Mouse (Mus musculus) stomach, postnatal 0 days (tissue): ENCODE measurements around the gene Arhgap10.

Experiments used
- CTCF ChIP-seq: IDR thresholded peaks from 2 replicates; pipeline ENCODE4 v1.5.1; 2016; ENCODE audit warnings: antibody characterized with exemption, low read depth, mild to moderate bottlenecking, moderate library complexity
- EP300 ChIP-seq: optimal IDR thresholded peaks from 2 replicates; pipeline ENCODE3; 2016; ENCODE audit warnings: antibody characterized with exemption

DNA sequence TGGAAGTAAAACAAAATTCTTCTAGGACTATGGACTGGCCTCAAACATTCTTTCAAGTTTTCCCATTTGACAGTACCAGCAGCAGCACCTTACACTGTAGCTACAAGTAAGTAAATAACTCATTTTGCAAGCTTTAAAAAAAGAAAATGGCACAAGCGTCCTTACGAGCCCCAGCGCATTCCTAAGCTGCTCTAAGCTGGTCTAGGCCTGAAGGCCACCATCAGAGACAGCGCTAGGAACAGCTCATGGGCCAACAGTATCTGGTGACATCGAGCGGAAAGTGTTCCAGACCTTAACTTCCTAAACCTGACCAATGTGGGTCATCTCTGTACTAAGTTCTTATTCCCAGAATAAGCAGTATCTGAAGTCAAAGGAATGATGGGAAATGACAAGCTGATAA lies 61.5 kb downstream of the Arhgap10 start:
- TF ChIP-seq EP300, result no peak
- no peak for TF ChIP-seq CTCF
